Mouse (Mus musculus) E14TG2a.4 (cell line): ENCODE measurements around the gene Senp1.

ENCODE experiments used
- CTCF ChIP-seq: conservative IDR thresholded peaks from 2 replicates; pipeline ENCODE4 v1.5.1; 2014; ENCODE audit warnings: low read length
- NANOG ChIP-seq: IDR thresholded peaks from 2 replicates; pipeline ENCODE4 v1.6.1; 2014; ENCODE audit warnings: borderline replicate concordance, low read length, mixed read lengths

- TF ChIP-seq CTCF (no peak), NANOG (no peak)
These were observed 38.6 kb upstream of the Senp1 start for GRCm38 (mm10) chr15:98131942-98132655.
